Mouse (Mus musculus) neural tube, embryonic 15.5 days (tissue): ENCODE measurements around the gene Il6. TPM values are rescaled to one million over a fixed set of nuclear protein-coding genes. Genes with fewer than 3 reads are reported as not detected.
A peak's percentile ranks its signal among the peaks of the same experiment; 100 is the strongest.
"Not testable (repeated sequence)": the region's sequence is repeated elsewhere in the genome, so short reads cannot be mapped to it uniquely, and the experiment has no call there.

Source experiments
- ATAC-seq: fragments of 200-750 bp; cut with Nextera tagmentation; 2 replicates; pipeline ENCODE4 v1.8.0; 2017; ENCODE audit warnings: mild to moderate bottlenecking, moderate TSS enrichment, moderate library complexity; ENCODE audit not compliant: low FRiP score
- H3K27ac ChIP-seq: fragments of 300-500 bp; sonication (generic); replicated peaks from 2 replicates; pipeline ENCODE4 v1.5.1; 2015; ENCODE audit warnings: mild to moderate bottlenecking, inconsistent platforms
- H3K27me3 ChIP-seq: fragments of 300-500 bp; sonication (generic); replicated peaks from 2 replicates; pipeline ENCODE4 v1.6.1; 2015; ENCODE audit warnings: inconsistent platforms
- H3K36me3 ChIP-seq: fragments of 300-500 bp; sonication (generic); 2 replicates; pipeline ENCODE4 v1.6.1; 2015; ENCODE audit warnings: inconsistent platforms
- H3K4me1 ChIP-seq: fragments of 300-500 bp; sonication (generic); 2 replicates; pipeline ENCODE4 v1.6.1; 2015; ENCODE audit warnings: inconsistent platforms
- H3K4me2 ChIP-seq: fragments of 300-500 bp; sonication (generic); 2 replicates; pipeline ENCODE4 v1.6.1; 2015; ENCODE audit warnings: inconsistent platforms, mild to moderate bottlenecking, moderate library complexity
- H3K4me3 ChIP-seq: fragments of 300-500 bp; sonication (generic); replicated peaks from 2 replicates; pipeline ENCODE4 v1.5.1; 2015; ENCODE audit warnings: mild to moderate bottlenecking, inconsistent platforms
- H3K9ac ChIP-seq: fragments of 300-500 bp; sonication (generic); replicated peaks from 2 replicates; pipeline ENCODE4 v1.6.1; 2015; ENCODE audit warnings: mild to moderate bottlenecking, inconsistent platforms
- H3K9me3 ChIP-seq: fragments of 300-500 bp; sonication (generic); replicated peaks from 2 replicates; pipeline ENCODE4 v1.6.1; 2016; ENCODE audit warnings: inconsistent platforms
- WGBS: fragments of 180-500 bp; shearing (Covaris S2); methylation state at CpG from one replicate; pipeline ENCODE4 v1.1.7; 2015; ENCODE audit warnings: mixed read lengths; 5-methylcytosine and 5-hydroxymethylcytosine counted together
- polyA plus RNA-seq: library from polyadenylated mRNA; unstranded; fragments of >200 nt; fragmentation: Nextera tagmentation; extraction: Ambion mirVana; gene quantifications from 2 replicates; pipeline ENCODE4 v1.2.1, GENCODE M21; 2015

The Il6 gene
- polyA plus RNA-seq = not detected in 2 replicates

DNA sequence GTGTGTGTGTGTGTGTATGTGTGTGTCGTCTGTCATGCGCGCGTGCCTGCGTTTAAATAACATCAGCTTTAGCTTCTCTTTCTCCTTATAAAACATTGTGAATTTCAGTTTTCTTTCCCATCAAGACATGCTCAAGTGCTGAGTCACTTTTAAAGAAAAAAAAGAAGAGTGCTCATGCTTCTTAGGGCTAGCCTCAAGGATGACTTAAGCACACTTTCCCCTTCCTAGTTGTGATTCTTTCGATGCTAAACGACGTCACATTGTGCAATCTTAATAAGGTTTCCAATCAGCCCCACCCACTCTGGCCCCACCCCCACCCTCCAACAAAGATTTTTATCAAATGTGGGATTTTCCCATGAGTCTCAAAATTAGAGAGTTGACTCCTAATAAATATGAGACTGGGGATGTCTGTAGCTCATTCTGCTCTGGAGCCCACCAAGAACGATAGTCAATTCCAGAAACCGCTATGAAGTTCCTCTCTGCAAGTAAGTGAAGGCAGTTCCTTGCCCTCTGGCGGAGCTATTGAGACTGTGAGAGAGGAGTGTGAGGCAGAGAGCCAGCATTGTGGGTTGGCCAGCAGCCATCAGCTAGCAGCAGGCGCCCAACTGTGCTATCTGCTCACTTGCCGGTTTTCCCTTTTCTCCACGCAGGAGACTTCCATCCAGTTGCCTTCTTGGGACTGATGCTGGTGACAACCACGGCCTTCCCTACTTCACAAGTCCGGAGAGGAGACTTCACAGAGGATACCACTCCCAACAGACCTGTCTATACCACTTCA lies at the start of gene Il6:
TSS of gene Il6 (plus strand) at position 389 of the 778 bp plus-strand sequence.
- H3K9ac ChIP-seq = no peak within 1 kb of the TSS
- H3K4me1 ChIP-seq = 0 out of 2 replicates have a peak, but pooled peaks cover 2% of the 10 kb centered on the region
- H3K4me3 ChIP-seq = no peak within 1 kb of the TSS
- H3K36me3 ChIP-seq = no peaks in the 10 kb centered on the region
- H3K4me2 ChIP-seq = peak within 1 kb of the TSS; percentile 25
- ATAC-seq = no peak
- no peaks in the 10 kb centered on the region for H3K27me3 ChIP-seq
- H3K27ac ChIP-seq = no peak within 1 kb of the TSS
- 63% methylated on average over 16 of the region's 16 CpGs for WGBS
- no peaks in the 10 kb centered on the region for H3K9me3 ChIP-seq

DNA sequence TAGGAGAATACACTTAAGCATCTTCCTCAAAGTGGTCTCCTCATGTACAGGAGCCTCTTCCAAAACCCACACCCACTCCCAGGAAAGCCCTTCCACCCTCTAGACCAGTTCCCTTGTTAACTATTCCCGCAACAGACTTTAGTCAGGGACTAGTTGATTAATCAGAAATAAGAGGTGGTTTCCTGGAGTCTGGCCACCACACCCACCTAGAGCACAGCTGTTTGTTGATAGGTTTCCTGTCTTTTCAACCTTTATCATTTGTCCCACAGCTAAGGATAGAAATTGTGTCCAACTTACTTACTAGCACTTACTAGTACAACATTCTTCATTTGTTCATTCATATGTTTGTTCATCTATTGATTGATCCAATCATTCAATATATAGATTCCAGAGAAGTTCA lies 49.4 kb upstream of the Il6 start:
- ATAC-seq = no peak
- Histone ChIP-seq H3K9me3 (no peaks in the 10 kb centered on the region), H3K9ac (no peak overlapping the region), H3K4me3 (no peak overlapping the region), H3K4me1 (no peaks in the 10 kb centered on the region), H3K27me3 (no peaks in the 10 kb centered on the region), H3K4me2 (no peak overlapping the region), H3K27ac (no peak overlapping the region), H3K36me3 (no peaks in the 10 kb centered on the region)
- 92% methylated on average over 1 of the region's 1 CpGs for WGBS

DNA sequence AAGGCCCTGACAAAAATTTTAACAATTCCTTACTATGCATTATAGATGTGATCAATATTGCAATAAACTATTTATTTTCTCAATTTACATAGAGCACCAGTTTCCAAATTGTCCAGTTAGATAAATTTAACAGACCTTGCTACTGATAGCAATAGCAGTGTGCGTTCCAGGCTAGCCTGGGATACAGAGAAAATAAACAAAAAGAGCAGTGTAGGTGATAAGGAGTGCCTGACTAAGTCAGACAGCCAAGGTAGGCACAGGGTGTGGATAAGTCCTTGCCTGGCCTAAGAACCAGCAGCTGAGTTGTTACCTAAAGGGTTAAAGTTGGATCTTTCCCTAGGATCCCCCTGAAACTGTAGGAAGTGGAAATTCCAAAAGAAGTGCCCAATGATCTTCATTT lies 42.7 kb upstream of the Il6 start:
- no peak for ATAC-seq
- Histone ChIP-seq H3K4me1 (no peaks in the 10 kb centered on the region), H3K9me3 (no peaks in the 10 kb centered on the region), H3K27me3 (no peaks in the 10 kb centered on the region), H3K27ac (no peak overlapping the region), H3K36me3 (no peaks in the 10 kb centered on the region), H3K4me2 (no peak overlapping the region), H3K9ac (no peak overlapping the region), H3K4me3 (no peak overlapping the region)
- WGBS = 92% methylated on average over 1 of the region's 1 CpGs

DNA sequence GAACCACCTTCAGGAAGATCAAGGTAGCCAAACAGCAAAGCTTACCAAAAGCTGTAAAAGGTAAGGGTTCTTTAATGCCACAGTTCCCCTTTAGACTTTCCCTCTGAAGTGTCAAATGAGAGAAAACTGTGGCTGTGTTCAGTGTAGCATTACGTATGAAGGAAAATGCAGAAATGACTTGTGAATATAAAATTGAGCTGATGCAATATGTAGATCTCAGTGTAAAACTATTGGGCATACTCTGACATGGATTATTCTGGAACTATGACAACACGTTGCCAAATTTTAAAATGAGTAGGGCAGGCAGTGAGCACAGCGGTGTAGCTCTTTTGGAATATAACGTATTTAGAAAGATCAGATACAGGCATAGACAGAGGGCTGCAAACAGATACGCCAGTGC lies 40.1 kb upstream of the Il6 start:
- WGBS = 91% methylated on average over 5 of the region's 5 CpGs
- no peak overlapping the region for H3K27ac ChIP-seq
- H3K4me2 ChIP-seq = no peak overlapping the region
- no peaks in the 10 kb centered on the region for H3K36me3 ChIP-seq
- H3K27me3 ChIP-seq = no peaks in the 10 kb centered on the region
- no peak overlapping the region for H3K4me3 ChIP-seq
- H3K9me3 ChIP-seq = no peaks in the 10 kb centered on the region
- H3K4me1 ChIP-seq = no peaks in the 10 kb centered on the region
- no peak for ATAC-seq
- no peak overlapping the region for H3K9ac ChIP-seq

DNA sequence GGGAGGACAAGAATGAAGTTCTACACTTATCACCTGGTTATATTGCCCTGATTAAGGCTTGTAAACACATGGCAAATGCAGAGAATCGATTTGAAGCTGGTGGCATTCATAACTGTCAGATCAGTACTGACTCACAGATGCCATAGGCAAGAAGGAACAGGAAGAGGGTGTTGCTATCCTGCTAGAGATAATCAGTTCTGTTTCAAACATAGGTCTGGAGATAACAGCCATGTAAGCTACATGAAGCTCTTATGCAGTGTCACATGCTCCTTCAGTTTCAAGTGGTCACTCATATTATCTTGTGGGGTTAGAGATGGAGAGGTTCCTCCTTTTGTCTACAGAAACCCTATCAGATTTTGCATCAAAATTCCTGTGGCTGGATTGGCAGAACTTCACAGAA lies 39.4 kb upstream of the Il6 start:
- ATAC-seq = no peak
- Histone ChIP-seq H3K4me1 (no peaks in the 10 kb centered on the region), H3K27ac (no peak overlapping the region), H3K9ac (no peak overlapping the region), H3K4me2 (no peak overlapping the region), H3K4me3 (no peak overlapping the region), H3K27me3 (no peaks in the 10 kb centered on the region), H3K9me3 (no peaks in the 10 kb centered on the region), H3K36me3 (no peaks in the 10 kb centered on the region)
- WGBS = 93% methylated on average over 1 of the region's 1 CpGs

DNA sequence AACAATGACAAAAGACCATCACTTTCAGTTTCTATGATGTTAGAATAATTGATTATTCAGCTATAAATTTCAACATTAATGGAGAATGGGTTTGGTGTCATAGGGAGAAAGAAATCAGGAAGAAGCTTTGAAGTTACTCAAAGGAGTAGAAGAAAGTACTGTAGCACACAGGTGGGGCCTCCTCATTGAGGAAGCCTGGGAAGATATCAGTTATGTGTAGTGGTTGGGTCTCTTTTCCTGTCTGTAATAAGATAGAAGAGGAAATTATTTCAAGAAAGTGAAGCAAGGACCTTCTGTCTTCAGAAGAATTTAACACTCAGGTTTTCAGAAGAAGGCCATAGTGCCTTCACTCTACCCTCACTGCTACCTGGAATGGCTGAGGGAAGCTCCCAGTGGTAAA lies 38.8 kb upstream of the Il6 start:
- Histone ChIP-seq H3K9me3 (no peaks in the 10 kb centered on the region), H3K4me3 (no peak overlapping the region), H3K27ac (no peak overlapping the region), H3K4me1 (no peaks in the 10 kb centered on the region), H3K27me3 (no peaks in the 10 kb centered on the region), H3K9ac (no peak overlapping the region), H3K36me3 (no peaks in the 10 kb centered on the region), H3K4me2 (no peak overlapping the region)
- no peak for ATAC-seq

DNA sequence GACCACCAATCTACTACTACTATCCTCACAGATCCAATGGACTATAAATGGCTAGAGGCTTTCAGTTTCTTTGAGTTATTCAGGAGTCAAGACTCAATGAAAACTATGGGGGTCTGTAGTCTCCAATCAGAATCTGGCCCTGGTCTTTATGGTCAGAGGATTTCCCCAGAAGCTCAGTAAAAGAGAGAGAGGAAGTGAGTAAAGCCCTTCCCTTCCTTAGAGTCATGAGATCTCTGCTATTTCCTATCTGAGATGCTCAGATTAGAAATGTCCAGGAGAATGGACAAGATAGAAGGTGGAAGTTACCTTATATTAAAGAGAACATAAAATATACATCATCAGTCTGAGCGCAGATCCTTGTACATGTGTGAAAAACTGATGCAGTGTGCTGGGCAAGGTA lies 19.3 kb upstream of the Il6 start:
- Histone ChIP-seq H3K4me3 (no peak overlapping the region), H3K9ac (no peak overlapping the region), H3K27me3 (no peaks in the 10 kb centered on the region), H3K9me3 (no peaks in the 10 kb centered on the region), H3K4me2 (no peak overlapping the region), H3K36me3 (no peaks in the 10 kb centered on the region), H3K27ac (no peak overlapping the region), H3K4me1 (no peaks in the 10 kb centered on the region)
- ATAC-seq = no peak
- 93% methylated on average over 1 of the region's 1 CpGs for WGBS

DNA sequence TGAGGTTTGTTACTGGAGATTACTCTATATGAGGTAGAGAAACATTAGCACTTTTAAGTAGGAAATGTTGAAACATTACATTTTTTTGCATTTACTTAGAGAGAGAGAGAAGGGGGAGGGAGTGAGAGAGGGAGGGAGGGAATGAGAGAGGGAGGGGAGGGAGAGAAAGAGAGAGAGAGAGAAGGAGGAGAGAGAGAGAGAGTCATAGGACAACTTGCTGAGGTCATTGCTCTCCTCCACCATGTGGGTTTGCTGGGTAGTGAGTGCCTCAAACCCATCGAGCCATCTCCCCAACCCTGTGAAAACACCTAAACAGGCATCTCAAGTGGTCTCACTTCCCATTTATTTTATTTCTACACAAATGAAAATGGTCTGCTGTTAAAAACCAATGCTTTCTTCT lies 18.6 kb upstream of the Il6 start:
- Histone ChIP-seq H3K9me3 (no peaks in the 10 kb centered on the region), H3K4me3 (no peak overlapping the region), H3K4me1 (no peaks in the 10 kb centered on the region), H3K27me3 (no peaks in the 10 kb centered on the region), H3K27ac (no peak overlapping the region), H3K36me3 (no peaks in the 10 kb centered on the region), H3K9ac (no peak overlapping the region), H3K4me2 (no peak overlapping the region)
- WGBS = 74% methylated on average over 1 of the region's 1 CpGs
- ATAC-seq = no peak

DNA sequence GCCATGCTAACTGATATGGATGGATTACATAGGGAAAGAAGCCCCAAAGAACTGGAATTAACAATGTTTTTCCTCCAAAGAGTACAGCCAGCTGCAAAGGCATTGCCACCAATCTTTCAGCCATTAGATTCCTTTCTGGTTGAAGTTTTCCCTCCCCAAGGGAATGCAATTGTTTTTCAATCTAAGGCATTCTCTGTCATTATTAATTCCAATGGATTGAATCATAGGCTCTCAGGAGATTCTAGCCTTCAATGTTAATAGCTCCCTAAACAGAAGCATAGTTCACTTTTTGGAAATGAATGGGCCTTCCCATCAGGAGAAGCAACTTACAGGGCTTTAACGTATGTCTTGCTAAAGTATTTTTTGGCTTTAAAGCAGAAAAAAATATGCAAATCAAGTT lies 15.6 kb upstream of the Il6 start:
- no peak for ATAC-seq
- Histone ChIP-seq H3K27ac (no peak overlapping the region), H3K9me3 (no peaks in the 10 kb centered on the region), H3K4me2 (no peak overlapping the region), H3K4me1 (no peaks in the 10 kb centered on the region), H3K36me3 (no peaks in the 10 kb centered on the region), H3K4me3 (no peak overlapping the region), H3K9ac (no peak overlapping the region), H3K27me3 (no peaks in the 10 kb centered on the region)
- WGBS = 71% methylated on average over 1 of the region's 1 CpGs

DNA sequence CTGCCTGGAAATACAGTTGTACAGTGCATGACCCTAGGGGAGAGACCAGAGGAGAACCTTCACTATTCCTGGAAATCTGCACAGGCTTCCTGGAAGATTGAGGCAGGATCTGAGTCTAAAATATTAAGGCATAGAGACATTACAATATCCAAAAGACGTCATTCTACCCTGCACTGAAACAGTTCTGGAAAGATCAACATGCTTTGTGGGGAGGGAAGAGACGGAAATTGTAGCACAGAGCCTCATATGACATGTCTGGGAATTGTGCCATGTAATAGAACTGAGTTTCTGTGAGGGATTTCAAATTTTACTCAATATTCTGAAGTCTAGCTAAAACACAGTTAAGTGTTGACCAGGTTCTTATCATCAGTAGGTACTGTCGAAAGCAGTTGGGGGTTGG lies 12.0 kb upstream of the Il6 start:
- Histone ChIP-seq H3K36me3 (no peaks in the 10 kb centered on the region), H3K9ac (no peak overlapping the region)

DNA sequence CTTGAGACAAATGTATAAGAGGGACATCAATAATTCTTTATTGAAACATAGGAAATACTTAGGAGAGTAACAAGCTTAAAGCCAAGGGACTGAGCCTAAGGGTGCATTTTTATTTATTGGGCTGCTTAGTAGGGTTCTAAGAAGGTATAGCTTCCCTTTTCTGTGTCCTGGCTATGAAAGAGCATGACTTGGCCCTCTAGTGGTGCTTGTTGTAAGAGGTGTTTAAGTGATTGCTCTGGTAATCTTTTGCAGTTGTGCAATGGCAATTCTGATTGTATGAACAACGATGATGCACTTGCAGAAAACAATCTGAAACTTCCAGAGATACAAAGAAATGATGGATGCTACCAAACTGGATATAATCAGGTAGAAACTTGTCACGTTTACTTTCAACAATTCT lies 1.7 kb downstream of the Il6 start:
- no peak for ATAC-seq
- WGBS = 72% methylated on average over 2 of the region's 2 CpGs
- 0 out of 2 replicates have a peak, but pooled peaks cover 2% of the 10 kb centered on the region for H3K4me1 ChIP-seq

More for the DNA sequence above, 12.0 kb upstream of the Il6 start:
- Histone ChIP-seq H3K4me3 (no peak overlapping the region), H3K27ac (no peak overlapping the region), H3K4me1 (no peaks in the 10 kb centered on the region), H3K4me2 (no peak overlapping the region), H3K9me3 (no peaks in the 10 kb centered on the region), H3K27me3 (no peaks in the 10 kb centered on the region)
- 71% methylated on average over 3 of the region's 3 CpGs for WGBS
- no peak for ATAC-seq

DNA sequence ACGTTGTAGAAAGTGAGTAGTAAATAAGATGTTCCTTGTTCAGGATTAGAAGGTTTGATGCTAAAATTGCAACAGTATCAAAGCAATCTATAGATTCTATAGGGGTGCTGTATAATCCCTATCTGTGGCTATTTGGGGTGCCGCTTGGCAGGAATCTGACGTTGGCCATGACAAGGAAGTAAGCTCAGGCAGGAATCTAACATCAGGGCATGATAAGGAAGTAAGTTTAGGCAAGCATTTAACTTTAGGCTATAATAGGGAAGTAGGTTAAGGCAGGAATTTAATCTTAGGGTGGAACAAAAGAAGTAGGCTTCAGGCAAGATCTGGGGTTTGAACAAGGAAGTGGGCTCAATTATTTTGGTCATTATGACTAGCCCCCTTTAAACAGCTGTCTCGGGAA lies 22.9 kb downstream of the Il6 start:
- H3K27me3 ChIP-seq, H3K9me3 ChIP-seq, H3K4me3 ChIP-seq, H3K27ac ChIP-seq, ATAC-seq, H3K9ac ChIP-seq, H3K4me1 ChIP-seq, H3K36me3 ChIP-seq, H3K4me2 ChIP-seq: not testable (repeated sequence)
- 91% methylated on average over 4 of the region's 4 CpGs for WGBS

More for the DNA sequence above, 1.7 kb downstream of the Il6 start:
- H3K36me3 ChIP-seq = no peaks in the 10 kb centered on the region
- no peak overlapping the region for H3K4me3 ChIP-seq
- H3K9ac ChIP-seq = no peak overlapping the region
- no peaks in the 10 kb centered on the region for H3K9me3 ChIP-seq
- no peaks in the 10 kb centered on the region for H3K27me3 ChIP-seq
- H3K4me2 ChIP-seq = no peak overlapping the region
- H3K27ac ChIP-seq = no peak overlapping the region
